Mouse (Mus musculus) large intestine, adult 2 months (tissue): ENCODE data around the gene Bach2. TPM values are rescaled to one million over a fixed set of nuclear protein-coding genes. Genes with fewer than 3 reads are reported as not detected.

Experiments used
- DNase-seq: peaks from one replicate; pipeline ENCODE4 v3.0.0-alpha.2; 2012; ENCODE audit warnings: low read depth, low spot score
- WGBS: fragments of 180-500 bp; shearing (Covaris S2); methylation state at CpG from one replicate; pipeline ENCODE4 v1.1.7; 2018; 5-methylcytosine and 5-hydroxymethylcytosine counted together
- polyA plus RNA-seq: library from polyadenylated mRNA; depleted of rRNA; stranded (reverse); fragments of >200 nt; gene quantifications from 2 replicates; pipeline ENCODE4 v1.2.3, GENCODE M21; 2012

Bach2 gene
- polyA plus RNA-seq, 1 experiment = 1.6 TPM

- no peak for DNase-seq
- whole genome bisulfite sequencing = 65% methylated on average over 6 of the region's 6 CpGs
Observed at GRCm38 (mm10) chr4:32220961-32221360, 17.6 kb upstream of the Bach2 start.

GRCm38 (mm10) chr4:32223563-32223962 lies 15.0 kb upstream of the Bach2 start:
- no peak for DNase-seq

GRCm38 (mm10) chr4:32225191-32225590 lies 13.4 kb upstream of the Bach2 start:
- DNase-seq = no peak
- WGBS = 89% methylated on average over 2 of the region's 2 CpGs

GRCm38 (mm10) chr4:32227970-32228557 lies 10.5 kb upstream of the Bach2 start:
- no peak for DNase-seq
- WGBS = 63% methylated on average over 8 of the region's 8 CpGs

GRCm38 (mm10) chr4:32229266-32229665 lies 9.3 kb upstream of the Bach2 start:
- DNase-seq = no peak
- 85% methylated on average over 10 of the region's 10 CpGs for WGBS

- 74% methylated on average over 11 of the region's 11 CpGs for WGBS
- no peak for DNase-seq
Observed at GRCm38 (mm10) chr4:32231258-32232055, 7.1 kb upstream of the Bach2 start.

GRCm38 (mm10) chr4:32235920-32236705 lies 2.5 kb upstream of the Bach2 start:
- no peak for DNase-seq
- 86% methylated on average over 16 of the region's 16 CpGs for WGBS

GRCm38 (mm10) chr4:32238921-32239748 lies 531 bp downstream of the Bach2 start:
- DNase-seq = peak; percentile 13

GRCm38 (mm10) chr4:32239749-32240131 lies 1.1 kb downstream of the Bach2 start:
- under 1% methylated on average over 26 of the region's 26 CpGs for WGBS
- no peak for DNase-seq

More at GRCm38 (mm10) chr4:32238921-32239748, 531 bp downstream of the Bach2 start:
- under 1% methylated on average over 92 of the region's 100 CpGs for WGBS

GRCm38 (mm10) chr4:32240457-32241030 lies 1.9 kb downstream of the Bach2 start:
- 36% methylated on average over 9 of the region's 9 CpGs for WGBS
- no peak for DNase-seq

GRCm38 (mm10) chr4:32241351-32241980 lies 2.9 kb downstream of the Bach2 start:
- no peak for DNase-seq
- WGBS = 79% methylated on average over 6 of the region's 6 CpGs

- DNase-seq = no peak
- WGBS = 83% methylated on average over 6 of the region's 6 CpGs
Observed at GRCm38 (mm10) chr4:32242122-32242615, 3.6 kb downstream of the Bach2 start.

GRCm38 (mm10) chr4:32243458-32243857 lies 4.9 kb downstream of the Bach2 start:
- WGBS = 70% methylated on average over 10 of the region's 10 CpGs
- DNase-seq = no peak

- 89% methylated on average over 18 of the region's 18 CpGs for WGBS
- no peak for DNase-seq
Observed at GRCm38 (mm10) chr4:32244092-32244745, 5.6 kb downstream of the Bach2 start.

- WGBS = 78% methylated on average over 6 of the region's 6 CpGs
- DNase-seq = no peak
Observed at GRCm38 (mm10) chr4:32245586-32245985, 7.0 kb downstream of the Bach2 start.

- WGBS = 90% methylated on average over 6 of the region's 6 CpGs
- DNase-seq = no peak
Observed at GRCm38 (mm10) chr4:32246020-32246419, 7.4 kb downstream of the Bach2 start.

- no peak for DNase-seq
- 25% methylated on average over 7 of the region's 7 CpGs for WGBS
Observed at GRCm38 (mm10) chr4:32246801-32247200, 8.2 kb downstream of the Bach2 start.

- DNase-seq = no peak
- WGBS = 64% methylated on average over 11 of the region's 11 CpGs
Observed at GRCm38 (mm10) chr4:32247463-32248113, 9.0 kb downstream of the Bach2 start.
